Mouse (Mus musculus) brown adipose tissue, adult 24 weeks (tissue): Measurements from ENCODE around the gene Map1lc3a. TPM values are rescaled to one million over a fixed set of nuclear protein-coding genes. Genes with fewer than 3 reads are reported as not detected.

Experiments
- H3K27ac ChIP-seq: fragments of 200-500 bp; replicated peaks from 2 replicates; pipeline ENCODE4 v1.5.1; 2012; ENCODE audit warnings: low read depth, mild to moderate bottlenecking, low read length
- H3K4me1 ChIP-seq: fragments of 200-500 bp; 2 replicates; pipeline ENCODE4 v1.6.1; 2012; ENCODE audit warnings: low read length, mixed read lengths; ENCODE audit not compliant: control insufficient read depth, insufficient read depth, insufficient read length
- H3K4me3 ChIP-seq: fragments of 200-500 bp; 2 replicates; pipeline ENCODE4 v1.5.1; 2012; ENCODE audit warnings: low read depth, mild to moderate bottlenecking, low read length, moderate library complexity; ENCODE audit not compliant: insufficient read depth
- polyA plus RNA-seq: library from polyadenylated mRNA; stranded (reverse); fragments of >200 nt; gene quantifications from 2 replicates; pipeline ENCODE4 v1.2.4, GENCODE M21; 2012; ENCODE audit not compliant: missing spikeins, insufficient read depth, insufficient read length

Map1lc3a gene
- polyA plus RNA-seq, 1 experiment: 471 TPM

DNA sequence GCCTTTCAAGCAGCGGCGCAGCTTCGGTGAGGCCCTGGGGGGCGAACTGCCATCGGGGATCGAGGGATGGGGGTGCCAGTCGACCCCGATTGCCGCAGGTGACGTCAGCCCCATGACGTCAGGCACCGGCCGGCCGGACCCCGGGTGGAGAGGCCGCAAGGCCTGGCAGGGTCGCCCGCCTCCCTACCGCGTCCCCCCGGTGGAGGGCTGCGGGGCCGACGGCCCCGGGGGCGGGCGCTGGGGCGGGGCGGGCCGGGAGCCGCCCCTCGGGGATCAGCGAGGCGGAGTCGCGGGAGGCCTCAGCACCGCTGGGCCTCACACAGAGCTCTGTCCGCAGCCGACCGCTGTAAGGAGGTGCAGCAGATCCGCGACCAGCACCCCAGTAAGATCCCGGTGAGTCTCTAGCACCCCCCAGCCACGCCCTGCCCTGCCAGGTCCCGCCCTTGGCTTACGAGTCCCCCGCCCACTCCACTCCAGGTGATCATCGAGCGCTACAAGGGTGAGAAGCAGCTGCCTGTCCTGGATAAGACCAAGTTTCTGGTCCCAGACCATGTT is 601 bp downstream of the Map1lc3a start:
- no peaks in the 10 kb centered on the region; the same call in 1 of the 2 replicates for H3K4me1 ChIP-seq
- peak overlapping the region; percentile 73 for H3K4me3 ChIP-seq
- H3K27ac ChIP-seq: peak overlapping the region; percentile 70

DNA sequence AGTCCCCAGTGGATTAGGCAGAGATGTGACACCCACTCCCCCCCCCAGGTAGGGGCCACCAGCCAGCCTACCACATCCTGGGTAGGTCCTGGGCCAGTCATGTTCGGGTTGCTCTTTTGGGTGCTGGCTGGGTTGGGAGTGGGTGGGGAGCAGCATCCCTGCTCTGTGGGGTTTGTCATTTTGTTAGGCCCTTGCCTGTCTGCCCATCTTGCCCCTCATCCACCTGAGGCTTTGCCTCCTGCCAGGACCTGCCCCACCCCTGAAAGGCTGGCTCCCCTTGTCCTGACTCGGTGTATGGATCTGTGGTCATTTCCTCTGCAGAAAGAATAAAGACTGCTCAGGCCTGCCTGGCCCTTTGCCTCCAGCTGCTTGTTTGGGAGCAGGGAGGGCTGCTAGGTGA is 1.6 kb downstream of the Map1lc3a start:
- peak overlapping the region; percentile 73 for H3K4me3 ChIP-seq
- no peaks in the 10 kb centered on the region; the same call in 1 of the 2 replicates for H3K4me1 ChIP-seq
- H3K27ac ChIP-seq: peak overlapping the region; percentile 70

DNA sequence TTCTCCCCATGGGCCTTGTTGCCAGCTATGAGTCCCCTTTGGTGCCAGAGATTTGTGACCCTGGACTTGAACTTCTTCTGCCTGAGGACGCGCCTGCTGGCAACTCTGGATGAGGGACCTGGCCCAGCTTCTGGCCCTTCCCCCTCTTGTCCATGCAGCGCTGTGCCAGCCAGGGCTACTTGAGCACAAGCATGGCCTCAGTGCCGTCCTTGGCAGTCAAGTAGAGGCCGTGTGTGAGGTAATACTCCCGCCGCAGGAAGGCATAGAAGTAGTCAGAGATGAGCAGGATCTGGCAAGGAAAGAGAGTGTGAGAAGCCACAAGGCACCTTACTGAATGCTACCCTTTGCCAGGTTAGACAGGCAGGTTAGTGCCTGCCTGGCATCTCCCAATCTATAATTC is 2.3 kb downstream of the Map1lc3a start:
- Histone ChIP-seq H3K27ac (peak overlapping the region; percentile 70), H3K4me3 (peak overlapping the region; percentile 73)

DNA sequence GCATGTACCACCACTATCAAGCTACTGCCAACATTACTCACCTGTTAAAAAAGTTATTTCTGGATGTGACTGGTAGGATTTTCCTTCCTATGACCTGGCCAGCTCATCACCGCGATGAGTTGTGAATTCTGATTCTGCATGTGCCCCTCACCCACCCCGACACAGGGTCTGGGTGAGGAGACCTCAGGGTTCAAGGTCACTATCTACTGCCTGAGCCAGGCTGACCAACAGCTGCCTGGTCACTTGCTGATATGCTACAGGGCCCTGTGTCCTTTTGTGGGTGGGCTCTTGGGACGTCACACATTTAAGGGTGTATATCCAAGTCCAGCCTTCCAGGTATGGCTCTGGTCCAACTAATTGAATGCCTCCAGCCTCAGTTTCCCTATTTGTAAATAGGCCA is 3.1 kb downstream of the Map1lc3a start:
- H3K27ac ChIP-seq: peak overlapping the region; percentile 59; the same call in 1 of the 2 replicates
- H3K4me3 ChIP-seq: no peak overlapping the region
- peaks cover 5% of the 10 kb centered on the region; the same call in 1 of the 2 replicates for H3K4me1 ChIP-seq

More for the DNA sequence above, 2.3 kb downstream of the Map1lc3a start:
- no peaks in the 10 kb centered on the region; the same call in 1 of the 2 replicates for H3K4me1 ChIP-seq

DNA sequence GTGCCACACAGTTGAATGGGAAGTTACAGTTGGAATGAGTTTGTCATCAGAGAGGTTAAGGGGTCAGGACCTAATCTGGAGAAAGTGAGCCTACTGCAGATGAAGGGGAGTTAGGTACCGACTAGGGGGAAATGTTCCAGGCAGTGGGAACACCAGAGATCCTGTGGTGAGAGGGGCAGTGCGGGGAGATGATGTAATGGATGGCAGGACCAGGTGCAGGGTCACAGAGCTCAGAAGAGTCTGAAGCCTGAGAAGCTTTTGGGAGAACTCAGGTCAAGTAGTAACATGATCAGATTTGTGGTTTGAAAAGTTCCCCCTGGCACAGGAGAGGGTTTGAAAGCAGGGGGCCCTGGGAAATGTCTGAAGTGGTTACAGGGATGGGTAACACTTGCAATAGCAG is 4.0 kb downstream of the Map1lc3a start:
- H3K4me3 ChIP-seq: no peak overlapping the region
- H3K4me1 ChIP-seq: peaks cover 5% of the 10 kb centered on the region; the same call in 1 of the 2 replicates
- no peak overlapping the region for H3K27ac ChIP-seq

DNA sequence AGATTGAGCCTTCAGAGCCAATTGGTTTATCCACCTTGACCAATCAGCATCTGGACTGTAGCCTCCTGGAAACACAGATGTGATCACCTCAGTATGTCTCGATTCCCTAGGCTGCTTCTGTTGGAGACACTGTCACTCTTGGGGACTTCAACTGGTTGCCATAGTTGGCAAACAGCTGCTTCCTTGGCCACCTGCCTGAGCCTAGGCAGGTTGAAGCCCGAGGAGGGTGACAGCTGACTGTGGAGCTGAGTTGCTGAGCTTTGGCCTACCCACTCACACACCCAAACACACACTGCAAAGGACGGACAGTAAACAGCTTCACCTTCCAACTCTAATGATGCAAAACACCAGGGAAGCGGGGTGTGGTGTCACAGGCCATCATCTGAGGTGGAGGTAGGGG is 7.7 kb downstream of the Map1lc3a start:
- peaks cover 9% of the 10 kb centered on the region for H3K4me1 ChIP-seq
- no peak overlapping the region for H3K4me3 ChIP-seq
- no peak overlapping the region for H3K27ac ChIP-seq

DNA sequence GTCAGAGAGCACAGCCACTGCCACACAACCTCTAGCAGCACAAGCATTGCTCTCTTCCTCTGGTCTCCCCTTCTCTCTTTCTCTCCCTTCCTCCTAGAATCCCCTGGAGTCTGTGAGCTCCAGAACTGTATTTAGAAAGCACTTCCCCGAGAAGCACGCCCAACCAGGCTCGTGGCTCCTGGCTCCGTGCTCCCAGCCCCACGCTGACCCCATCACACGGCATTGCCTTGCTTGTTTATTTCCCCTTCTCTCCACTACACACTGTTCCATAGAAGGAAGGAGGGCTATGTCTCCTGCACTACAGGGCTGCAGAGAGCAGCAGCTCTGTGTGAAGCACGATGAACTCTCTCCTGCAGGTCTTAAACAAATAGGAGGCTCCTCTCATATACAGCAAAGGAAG is 8.6 kb downstream of the Map1lc3a start:
- Histone ChIP-seq H3K27ac (0 out of 2 replicates have a peak overlapping the region, but pooled peaks have one; percentile 7), H3K4me1 (peaks cover 9% of the 10 kb centered on the region), H3K4me3 (no peak overlapping the region)

DNA sequence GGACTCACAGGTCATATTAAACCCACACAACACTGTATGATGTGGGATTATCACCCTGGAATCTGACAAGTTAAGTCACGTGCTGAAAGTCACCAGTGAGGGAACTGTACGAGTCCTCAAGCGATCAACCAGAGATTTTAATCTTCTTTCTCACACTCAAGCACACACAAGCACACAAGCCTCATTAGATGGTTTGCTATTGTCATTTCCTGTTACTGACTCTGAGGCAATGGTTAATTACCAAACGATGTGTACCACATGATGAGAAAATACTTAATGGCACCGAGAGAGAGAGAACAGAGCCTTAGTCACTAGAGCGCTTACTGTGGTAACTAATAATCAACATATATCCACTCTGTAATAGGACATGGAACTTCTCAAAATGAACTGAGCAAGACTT is 9.6 kb downstream of the Map1lc3a start:
- Histone ChIP-seq H3K4me3 (no peak overlapping the region), H3K4me1 (peaks cover 9% of the 10 kb centered on the region), H3K27ac (no peak overlapping the region)

DNA sequence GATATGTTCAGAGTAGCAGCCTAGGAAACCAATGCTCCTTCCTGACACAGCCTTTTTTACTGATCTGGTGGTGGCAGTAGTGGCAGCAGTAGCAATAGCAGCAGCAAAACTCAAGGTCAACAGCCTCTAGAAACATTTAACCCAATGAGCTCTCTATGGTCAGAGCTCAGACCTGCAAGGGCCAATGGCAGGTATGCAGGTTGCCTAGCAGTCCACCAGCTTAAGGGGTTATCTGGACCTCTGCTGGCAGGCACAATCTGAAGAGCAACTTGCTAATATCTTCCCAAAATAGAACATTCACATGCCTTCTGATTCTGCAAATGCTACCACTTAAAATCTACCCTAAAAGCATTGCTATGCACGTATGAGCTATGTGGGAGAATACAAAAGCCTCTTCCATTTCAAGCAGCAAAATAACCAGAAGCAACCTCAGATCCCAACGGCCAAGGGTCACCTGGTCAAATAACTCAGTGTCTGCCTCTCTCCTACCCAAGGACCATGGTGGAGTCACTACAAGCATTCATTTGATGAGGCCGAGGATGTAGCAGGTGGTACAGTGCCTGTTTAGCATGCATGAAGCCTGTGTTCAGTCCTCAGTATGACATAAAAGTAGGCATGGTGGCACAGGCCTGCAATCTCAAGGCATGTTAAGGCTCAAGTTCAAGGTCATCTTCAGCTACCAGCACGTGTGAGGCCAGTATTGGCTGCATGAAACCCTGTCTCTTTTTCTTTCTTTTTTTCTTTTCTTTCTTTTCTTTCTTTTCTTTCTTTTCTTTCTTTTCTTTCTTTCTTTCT is 11.6 kb downstream of the Map1lc3a start:
- Histone ChIP-seq H3K4me3 (no peak overlapping the region), H3K27ac (no peak overlapping the region), H3K4me1 (peaks cover 9% of the 10 kb centered on the region)

DNA sequence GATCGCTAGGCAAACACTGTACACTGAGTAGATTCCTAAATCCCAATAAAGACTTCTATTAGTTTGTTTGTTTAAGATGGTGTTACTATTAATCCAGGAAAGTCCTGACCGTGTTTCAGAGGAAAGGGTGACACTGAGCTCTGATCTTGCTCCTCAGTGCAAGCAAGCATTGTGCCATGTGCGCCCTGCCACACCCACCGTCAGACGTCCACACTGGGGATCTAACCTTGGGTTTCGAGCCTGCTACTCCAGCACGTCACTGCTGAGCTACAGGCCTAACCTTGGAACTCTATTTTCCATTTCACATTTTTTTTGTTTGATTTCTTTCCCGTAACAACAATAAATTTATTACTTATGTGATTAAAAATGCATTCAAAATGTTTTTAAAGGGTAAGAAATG is 14.0 kb downstream of the Map1lc3a start:
- Histone ChIP-seq H3K27ac (no peak overlapping the region), H3K4me1 (peaks cover 4% of the 10 kb centered on the region; the same call in 1 of the 2 replicates), H3K4me3 (no peak overlapping the region)

DNA sequence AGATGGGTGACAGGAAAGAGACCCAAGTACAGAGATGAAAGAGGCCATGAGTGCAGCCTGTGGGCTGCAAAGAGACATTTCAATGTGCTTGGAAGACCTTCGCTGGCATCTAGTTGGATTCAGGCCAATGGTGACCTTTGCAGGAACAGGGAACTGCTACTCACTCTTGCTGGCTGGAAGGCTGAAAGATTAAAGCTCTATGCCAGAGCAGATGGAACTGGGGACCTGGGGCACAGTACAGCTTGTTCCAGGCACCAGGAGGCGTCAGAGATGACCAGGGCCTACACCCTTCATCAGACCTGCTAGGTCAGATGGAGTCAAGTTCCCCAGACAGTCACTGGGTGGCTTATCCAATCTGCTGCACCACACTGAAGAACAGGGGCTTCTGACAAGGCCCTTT is 17.3 kb downstream of the Map1lc3a start:
- Histone ChIP-seq H3K27ac (no peak overlapping the region), H3K4me1 (peaks cover 11% of the 10 kb centered on the region), H3K4me3 (no peak overlapping the region)

DNA sequence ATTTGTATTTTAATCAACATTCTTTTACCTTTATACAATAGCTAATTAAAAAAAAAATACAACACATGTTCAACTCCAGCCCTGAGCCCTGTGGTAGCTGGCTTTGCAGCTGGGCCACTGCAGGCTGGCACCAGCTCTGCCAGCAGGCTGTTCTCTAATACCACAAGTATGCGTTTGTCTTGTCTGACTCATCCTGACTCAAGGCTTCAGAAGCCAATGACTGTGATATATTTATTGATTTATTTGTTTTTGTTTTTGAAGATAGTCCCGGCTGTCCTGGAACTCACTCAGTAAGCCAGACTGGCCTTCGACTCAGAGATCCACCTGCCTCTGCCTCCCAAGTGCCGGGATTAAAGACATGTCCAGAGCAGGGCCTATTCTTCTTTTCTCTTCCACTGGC is 17.8 kb downstream of the Map1lc3a start:
- Histone ChIP-seq H3K4me3 (no peak overlapping the region), H3K27ac (no peak overlapping the region), H3K4me1 (peaks cover 15% of the 10 kb centered on the region)

DNA sequence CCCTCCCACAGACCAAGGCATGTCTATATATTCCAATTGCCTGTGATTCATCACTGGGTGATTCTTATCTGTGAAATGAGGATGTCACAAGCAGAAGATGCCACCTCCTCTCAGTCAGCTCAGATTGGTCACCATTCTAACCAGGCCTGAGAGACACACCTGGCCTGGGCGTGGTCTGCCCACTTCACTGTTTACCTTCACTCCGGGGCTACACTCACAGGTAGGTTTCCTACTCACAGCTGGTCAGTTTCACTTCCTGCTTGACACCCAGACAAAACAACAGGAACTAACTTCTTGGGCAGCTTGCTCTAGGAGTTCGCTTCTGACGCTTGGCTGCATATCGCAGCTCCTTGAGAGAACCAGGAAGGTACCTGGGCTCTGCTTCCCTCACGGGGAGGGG is 19.4 kb downstream of the Map1lc3a start:
- Histone ChIP-seq H3K4me1 (peaks cover 17% of the 10 kb centered on the region), H3K27ac (no peak overlapping the region), H3K4me3 (no peak overlapping the region)

DNA sequence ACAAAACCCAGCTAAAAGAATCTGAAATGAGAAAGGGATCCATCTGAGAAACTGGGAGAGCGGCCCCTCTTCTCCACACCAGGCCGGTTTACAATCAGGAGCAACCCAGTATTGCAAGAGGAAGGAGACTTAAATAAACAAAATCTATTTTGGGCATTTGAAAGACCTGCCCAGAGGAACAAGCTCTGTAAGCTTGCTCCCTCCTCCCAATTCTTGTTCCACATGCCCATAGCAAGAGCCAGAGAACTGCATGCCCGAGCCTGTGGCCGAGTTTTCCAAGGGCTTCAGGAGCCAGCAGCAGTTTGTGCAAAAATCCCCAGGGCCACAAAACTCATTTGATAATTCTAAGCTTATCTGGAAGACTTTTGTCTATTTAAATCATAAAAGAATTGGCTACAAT is 23.5 kb downstream of the Map1lc3a start:
- Histone ChIP-seq H3K4me1 (peaks cover 17% of the 10 kb centered on the region), H3K4me3 (no peak overlapping the region), H3K27ac (peak overlapping the region; percentile 38; the same call in 1 of the 2 replicates)

DNA sequence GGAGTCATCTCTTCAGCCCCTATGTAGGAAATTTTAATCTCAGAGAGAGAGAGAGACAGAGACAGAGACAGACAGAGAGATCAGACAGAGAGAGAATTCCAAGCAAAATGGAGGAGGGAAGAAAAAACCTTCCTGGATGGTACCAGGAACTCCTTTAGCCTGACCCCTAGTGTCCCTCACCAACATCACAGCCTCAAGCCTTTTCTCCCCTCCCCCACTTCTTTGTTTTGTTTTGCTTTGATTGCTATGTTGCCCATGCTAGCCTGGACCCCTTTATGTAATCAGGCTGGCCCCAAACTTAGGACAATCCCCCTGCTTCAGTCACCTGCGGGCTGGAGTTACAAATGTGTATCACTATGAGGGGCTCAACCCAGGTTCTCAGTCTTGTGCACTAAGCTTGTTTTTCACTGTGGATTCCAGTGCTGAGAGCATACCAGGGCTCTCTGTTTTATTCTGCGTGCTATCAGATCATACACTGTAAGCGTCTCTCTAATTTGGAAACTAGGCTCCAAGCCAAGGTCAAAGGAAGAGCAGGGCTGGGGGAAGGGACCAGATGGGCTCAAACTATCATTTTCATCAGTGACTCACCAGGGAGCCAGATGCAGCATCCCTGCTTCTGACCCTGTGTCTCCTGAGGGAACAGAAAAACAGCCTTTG is 33.0 kb downstream of the Map1lc3a start:
- H3K4me3 ChIP-seq: no peak overlapping the region
- H3K27ac ChIP-seq: peak overlapping the region; percentile 59
- peaks cover 5% of the 10 kb centered on the region; the same call in 1 of the 2 replicates for H3K4me1 ChIP-seq
